Mouse (Mus musculus): ENCODE results near the gene Loxl1. TPM values are rescaled to one million over a fixed set of nuclear protein-coding genes. Genes with fewer than 3 reads are reported as not detected.
A peak's percentile ranks its signal among the peaks of the same experiment; 100 is the strongest.

Gene Loxl1
- polyA plus RNA-seq, 1 experiment from 2014 or later: 9.2 TPM

DNA sequence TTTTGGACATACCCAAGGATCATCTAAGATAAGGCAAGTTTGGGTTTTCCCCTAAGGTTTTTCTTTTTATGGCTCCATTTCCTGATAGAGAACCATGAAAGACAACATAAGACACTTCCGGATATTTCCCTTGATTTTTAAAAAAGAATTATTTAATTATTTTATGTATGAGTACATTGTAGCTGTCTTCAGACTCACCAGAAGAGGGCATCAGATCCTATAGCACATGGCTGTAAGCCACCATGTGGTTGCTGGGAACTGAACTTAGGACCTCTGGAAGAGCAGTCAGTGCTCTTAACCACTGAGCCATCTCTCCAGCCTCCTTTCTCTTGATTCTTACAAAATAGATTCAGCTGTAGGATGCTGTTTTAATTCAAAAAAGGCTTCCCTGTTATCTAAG is 28.8 kb upstream of the Loxl1 start:
- WGBS: 96% methylated on average over 1 of the region's 1 CpGs
- no peak for DNase-seq (ENCODE audit: low spot score)
- Histone ChIP-seq H3K4me2 (ENCODE audit: low read length) (no peak overlapping the region), H3K4me1 (ENCODE audit: control insufficient read depth, insufficient read depth, low read length) (no peaks in the 10 kb centered on the region), H3K9me3 (replicated peaks; ENCODE audit: control insufficient read depth, low read length) (no peaks in the 10 kb centered on the region), H3K27ac (ENCODE audit: low read depth, low read length) (no peak overlapping the region), H3K9ac (ENCODE audit: low read length) (no peak overlapping the region), H3K27me3 (replicated peaks; ENCODE audit: control insufficient read depth, insufficient read depth, low read length) (no peaks in the 10 kb centered on the region), H3K36me3 (ENCODE audit: control insufficient read depth, insufficient read depth, low read length) (no peaks in the 10 kb centered on the region), H3K4me3 (ENCODE audit: low read depth, low read length) (no peak overlapping the region)
- ATAC-seq: no peak

DNA sequence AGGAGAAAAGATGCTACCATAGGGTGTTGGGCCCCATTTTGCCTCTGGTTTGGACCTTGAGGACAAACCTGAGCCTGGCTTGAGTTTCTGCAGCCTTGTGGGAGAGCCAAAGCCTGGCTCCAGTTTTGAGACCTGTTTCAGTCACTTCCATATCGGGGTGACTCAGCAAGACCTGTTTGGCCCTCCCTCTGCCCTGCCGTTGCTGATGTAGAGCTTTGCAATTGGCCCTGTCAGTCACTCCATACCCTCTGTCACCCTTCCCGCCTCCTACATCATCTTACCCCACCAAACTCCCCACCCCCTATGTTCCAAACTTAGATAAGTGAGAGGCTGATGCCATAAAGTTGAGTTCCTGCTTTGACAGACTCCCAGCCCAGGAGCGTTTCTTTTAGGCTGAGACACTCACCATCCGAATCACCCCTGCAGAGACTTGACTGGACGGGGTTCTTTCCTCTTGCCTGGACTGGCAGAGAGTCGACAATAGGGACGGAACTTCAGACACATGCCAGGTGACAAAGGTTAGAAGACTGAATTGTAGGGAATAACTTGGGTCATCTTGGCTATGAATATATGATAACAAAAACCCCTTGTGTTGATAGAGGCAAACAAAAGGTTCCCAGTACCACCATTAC is 23.8 kb upstream of the Loxl1 start:
- WGBS: 73% methylated on average over 8 of the region's 8 CpGs
- Histone ChIP-seq H3K27ac (ENCODE audit: low read depth, low read length) (no peak overlapping the region), H3K4me2 (ENCODE audit: low read length) (no peak overlapping the region), H3K9me3 (replicated peaks; ENCODE audit: control insufficient read depth, low read length) (no peaks in the 10 kb centered on the region), H3K27me3 (replicated peaks; ENCODE audit: control insufficient read depth, insufficient read depth, low read length) (no peaks in the 10 kb centered on the region), H3K9ac (ENCODE audit: low read length) (no peak overlapping the region), H3K4me3 (ENCODE audit: low read depth, low read length) (no peak overlapping the region), H3K36me3 (ENCODE audit: control insufficient read depth, insufficient read depth, low read length) (no peaks in the 10 kb centered on the region), H3K4me1 (ENCODE audit: control insufficient read depth, insufficient read depth, low read length) (no peaks in the 10 kb centered on the region)
- ATAC-seq (no peak), DNase-seq (ENCODE audit: low spot score) (no peak)

DNA sequence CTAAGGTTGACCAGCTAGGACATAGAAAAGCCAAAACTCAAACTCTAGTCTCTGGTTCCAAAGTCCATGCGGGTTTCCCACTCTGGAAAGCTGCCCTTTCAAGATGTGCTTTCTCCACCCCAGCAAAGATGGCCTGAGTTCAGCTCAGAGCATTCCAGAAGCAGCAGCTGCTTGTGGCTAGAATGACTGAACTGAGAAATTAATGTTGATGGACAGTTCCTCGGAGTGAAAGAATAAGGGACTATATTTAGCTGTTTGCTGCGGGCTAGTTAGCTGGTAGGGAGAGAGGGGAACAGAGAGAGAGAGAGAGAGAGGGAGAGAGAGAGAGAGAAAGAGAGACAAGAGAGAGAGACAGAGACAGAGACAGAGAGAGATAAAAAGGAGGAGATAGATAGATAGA is 18.3 kb upstream of the Loxl1 start:
- H3K4me3 ChIP-seq (ENCODE audit: low read depth, low read length): no peak overlapping the region
- WGBS: 79% methylated on average over 3 of the region's 3 CpGs
- H3K27me3 ChIP-seq (replicated peaks; ENCODE audit: control insufficient read depth, insufficient read depth, low read length): no peaks in the 10 kb centered on the region
- H3K4me2 ChIP-seq (ENCODE audit: low read length): no peak overlapping the region
- H3K36me3 ChIP-seq (ENCODE audit: control insufficient read depth, insufficient read depth, low read length): no peaks in the 10 kb centered on the region
- ATAC-seq (no peak), DNase-seq (ENCODE audit: low spot score) (no peak)
- H3K4me1 ChIP-seq (ENCODE audit: control insufficient read depth, insufficient read depth, low read length): 0 out of 2 replicates have a peak, but pooled peaks cover 5% of the 10 kb centered on the region
- no peak overlapping the region for H3K27ac ChIP-seq (ENCODE audit: low read depth, low read length)
- H3K9ac ChIP-seq (ENCODE audit: low read length): no peak overlapping the region
- no peaks in the 10 kb centered on the region for H3K9me3 ChIP-seq (replicated peaks; ENCODE audit: control insufficient read depth, low read length)

DNA sequence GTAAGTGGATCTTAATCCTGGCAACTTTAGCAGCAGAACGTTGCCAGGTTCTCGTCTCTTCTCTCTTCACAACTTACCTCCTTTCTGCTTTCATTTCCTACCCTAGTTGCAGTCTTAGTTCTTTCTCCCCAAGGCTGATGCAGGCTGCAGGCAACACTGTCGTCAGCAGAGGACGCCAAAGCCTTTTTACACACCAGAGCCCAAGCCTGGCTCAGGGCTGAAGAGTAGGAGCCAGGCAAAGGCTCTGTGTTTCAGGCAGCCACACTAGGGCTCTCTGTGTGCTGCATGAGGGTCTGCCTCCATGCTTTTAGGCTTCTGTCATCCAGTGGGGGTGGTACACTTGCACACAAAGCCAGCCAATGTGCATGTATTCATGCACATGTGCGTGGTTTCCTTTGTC is 17.3 kb upstream of the Loxl1 start:
- no peak overlapping the region for H3K27ac ChIP-seq (ENCODE audit: low read depth, low read length)
- peak; percentile 89 for ATAC-seq
- no peak overlapping the region for H3K4me2 ChIP-seq (ENCODE audit: low read length)
- no peak overlapping the region for H3K4me3 ChIP-seq (ENCODE audit: low read depth, low read length)
- DNase-seq (ENCODE audit: low spot score): peak; percentile 90
- H3K9me3 ChIP-seq (replicated peaks; ENCODE audit: control insufficient read depth, low read length): no peaks in the 10 kb centered on the region
- 25% methylated on average over 5 of the region's 5 CpGs for WGBS
- H3K36me3 ChIP-seq (ENCODE audit: control insufficient read depth, insufficient read depth, low read length): no peaks in the 10 kb centered on the region
- H3K27me3 ChIP-seq (replicated peaks; ENCODE audit: control insufficient read depth, insufficient read depth, low read length): no peaks in the 10 kb centered on the region
- no peak overlapping the region for H3K9ac ChIP-seq (ENCODE audit: low read length)
- 0 out of 2 replicates have a peak, but pooled peaks cover 5% of the 10 kb centered on the region for H3K4me1 ChIP-seq (ENCODE audit: control insufficient read depth, insufficient read depth, low read length)

DNA sequence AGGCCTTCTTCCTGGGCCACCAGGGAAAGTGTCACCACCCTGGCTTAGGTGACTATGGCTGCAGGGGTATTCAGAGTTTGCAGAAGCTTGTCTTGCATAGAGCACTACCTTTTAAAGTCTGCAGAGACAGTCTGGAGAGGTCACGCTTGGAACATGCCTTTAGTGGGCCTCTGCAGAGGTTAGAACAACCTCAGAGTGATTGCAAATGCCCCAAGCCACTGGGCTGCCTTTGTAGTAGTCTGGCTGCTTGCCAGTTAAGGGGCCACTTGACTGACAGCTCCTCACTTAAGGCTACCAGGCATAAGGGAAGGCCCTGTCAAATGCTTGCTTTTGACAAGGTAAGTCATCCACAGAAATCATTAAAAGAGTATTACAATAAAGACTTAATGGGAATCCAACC is 14.4 kb upstream of the Loxl1 start:
- no peaks in the 10 kb centered on the region for H3K27me3 ChIP-seq (replicated peaks; ENCODE audit: control insufficient read depth, insufficient read depth, low read length)
- H3K27ac ChIP-seq (ENCODE audit: low read depth, low read length): no peak overlapping the region
- DNase-seq (ENCODE audit: low spot score) (no peak), ATAC-seq (no peak)
- H3K4me1 ChIP-seq (ENCODE audit: control insufficient read depth, insufficient read depth, low read length): 0 out of 2 replicates have a peak, but pooled peaks cover 5% of the 10 kb centered on the region
- no peaks in the 10 kb centered on the region for H3K9me3 ChIP-seq (replicated peaks; ENCODE audit: control insufficient read depth, low read length)
- 14% methylated on average over 1 of the region's 1 CpGs for WGBS
- H3K9ac ChIP-seq (ENCODE audit: low read length): no peak overlapping the region
- H3K4me2 ChIP-seq (ENCODE audit: low read length): no peak overlapping the region
- H3K36me3 ChIP-seq (ENCODE audit: control insufficient read depth, insufficient read depth, low read length): no peaks in the 10 kb centered on the region
- H3K4me3 ChIP-seq (ENCODE audit: low read depth, low read length): no peak overlapping the region

DNA sequence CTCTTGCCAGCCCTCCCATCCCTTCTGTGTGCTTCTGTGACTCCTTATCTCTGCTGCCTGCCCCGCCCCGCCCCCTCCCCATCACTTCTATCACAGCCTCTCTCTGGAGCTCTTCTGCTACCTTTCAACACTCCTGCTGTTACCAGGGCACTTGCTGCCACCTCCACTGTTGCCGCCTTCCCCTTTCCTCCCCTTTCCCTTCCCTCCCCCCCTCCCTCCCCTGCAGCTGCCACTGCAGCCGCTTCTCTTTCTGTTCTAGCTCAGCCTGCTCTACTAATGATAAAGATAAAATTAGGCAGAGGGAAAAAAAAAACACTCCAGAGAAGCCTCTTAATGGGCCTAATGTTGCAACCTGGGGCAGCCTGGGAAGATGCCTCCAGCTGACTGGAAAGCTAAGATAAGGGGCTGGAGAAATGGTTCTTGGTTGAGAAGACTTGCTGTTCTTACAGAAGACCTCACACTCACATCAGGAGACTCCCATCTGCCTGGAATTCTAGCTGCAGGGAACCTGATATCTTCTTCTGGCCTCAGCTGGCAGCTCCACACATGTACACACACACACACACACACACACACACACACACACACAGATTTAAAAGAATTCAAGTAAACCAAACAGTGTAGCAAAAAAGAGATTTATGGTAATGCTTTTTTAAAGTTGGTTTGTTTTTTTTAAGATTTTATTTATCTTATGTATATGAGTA is 13.6 kb upstream of the Loxl1 start:
- 25% methylated on average over 4 of the region's 4 CpGs for WGBS
- Histone ChIP-seq H3K27ac (ENCODE audit: low read depth, low read length) (peak overlapping the region; percentile 52; the same call in 1 of the 2 replicates), H3K9me3 (replicated peaks; ENCODE audit: control insufficient read depth, low read length) (no peaks in the 10 kb centered on the region), H3K4me1 (ENCODE audit: control insufficient read depth, insufficient read depth, low read length) (0 out of 2 replicates have a peak, but pooled peaks cover 5% of the 10 kb centered on the region), H3K4me2 (ENCODE audit: low read length) (no peak overlapping the region), H3K9ac (ENCODE audit: low read length) (no peak overlapping the region), H3K27me3 (replicated peaks; ENCODE audit: control insufficient read depth, insufficient read depth, low read length) (no peaks in the 10 kb centered on the region), H3K36me3 (ENCODE audit: control insufficient read depth, insufficient read depth, low read length) (no peaks in the 10 kb centered on the region), H3K4me3 (ENCODE audit: low read depth, low read length) (no peak overlapping the region)
- no peak; the same call in 1 of the 2 replicates for ATAC-seq
- DNase-seq (ENCODE audit: low spot score): no peak

DNA sequence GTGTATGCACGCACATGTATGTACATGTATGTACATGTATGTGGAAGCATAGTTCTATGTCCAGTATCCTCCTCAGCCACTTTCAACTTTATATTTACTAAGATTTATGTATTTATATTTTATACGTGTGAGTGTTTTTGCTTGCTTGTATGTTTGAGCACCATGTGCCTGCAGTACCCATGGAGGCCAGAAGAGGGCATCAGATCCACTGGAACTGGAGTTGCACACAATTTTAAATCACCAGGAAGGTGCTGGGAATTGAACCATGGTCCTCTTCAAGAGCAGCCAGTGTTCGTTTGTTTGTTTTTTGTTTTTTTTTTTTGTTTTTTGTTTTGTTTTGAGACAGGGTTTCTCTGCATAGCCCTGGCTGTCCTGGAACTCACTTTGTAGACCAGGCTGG is 8.7 kb upstream of the Loxl1 start:
- 95% methylated on average over 3 of the region's 3 CpGs for WGBS
- ATAC-seq (no peak), DNase-seq (ENCODE audit: low spot score) (no peak)
- Histone ChIP-seq H3K9ac (ENCODE audit: low read length) (no peak overlapping the region), H3K36me3 (ENCODE audit: control insufficient read depth, insufficient read depth, low read length) (no peaks in the 10 kb centered on the region), H3K9me3 (replicated peaks; ENCODE audit: control insufficient read depth, low read length) (no peaks in the 10 kb centered on the region), H3K27me3 (replicated peaks; ENCODE audit: control insufficient read depth, insufficient read depth, low read length) (no peaks in the 10 kb centered on the region), H3K4me1 (ENCODE audit: control insufficient read depth, insufficient read depth, low read length) (peaks cover 2% of the 10 kb centered on the region; the same call in 1 of the 2 replicates), H3K4me2 (ENCODE audit: low read length) (no peak overlapping the region), H3K27ac (ENCODE audit: low read depth, low read length) (no peak overlapping the region), H3K4me3 (ENCODE audit: low read depth, low read length) (no peak overlapping the region)

DNA sequence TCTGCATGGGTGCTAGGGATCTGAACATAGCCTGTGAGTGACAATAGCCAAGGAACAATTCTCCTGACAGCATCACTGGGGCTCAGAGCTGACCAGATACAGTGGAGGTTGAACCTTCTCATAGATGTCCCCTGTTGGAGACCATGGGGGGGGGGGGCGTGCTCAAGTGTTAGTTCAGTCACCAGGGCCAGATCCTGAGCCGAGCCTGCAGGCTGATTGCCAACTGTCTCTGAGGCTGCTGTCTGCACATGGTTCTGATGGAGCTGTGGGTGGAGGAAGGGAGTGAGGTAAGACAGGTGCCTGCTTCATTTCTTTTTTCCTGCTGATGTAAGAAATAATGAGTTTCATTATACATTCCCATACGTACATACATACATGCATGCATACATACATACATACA is 5.3 kb upstream of the Loxl1 start:
- ATAC-seq (no peak), DNase-seq (ENCODE audit: low spot score) (no peak)
- Histone ChIP-seq H3K27me3 (replicated peaks; ENCODE audit: control insufficient read depth, insufficient read depth, low read length) (0 out of 2 replicates have a peak, but pooled peaks cover 3% of the 10 kb centered on the region), H3K36me3 (ENCODE audit: control insufficient read depth, insufficient read depth, low read length) (no peaks in the 10 kb centered on the region), H3K4me2 (ENCODE audit: low read length) (no peak overlapping the region), H3K4me3 (ENCODE audit: low read depth, low read length) (no peak overlapping the region), H3K9me3 (replicated peaks; ENCODE audit: control insufficient read depth, low read length) (no peaks in the 10 kb centered on the region), H3K9ac (ENCODE audit: low read length) (no peak overlapping the region), H3K27ac (ENCODE audit: low read depth, low read length) (no peak overlapping the region), H3K4me1 (ENCODE audit: control insufficient read depth, insufficient read depth, low read length) (peaks cover 15% of the 10 kb centered on the region; the same call in 1 of the 2 replicates)
- 67% methylated on average over 3 of the region's 3 CpGs for WGBS

DNA sequence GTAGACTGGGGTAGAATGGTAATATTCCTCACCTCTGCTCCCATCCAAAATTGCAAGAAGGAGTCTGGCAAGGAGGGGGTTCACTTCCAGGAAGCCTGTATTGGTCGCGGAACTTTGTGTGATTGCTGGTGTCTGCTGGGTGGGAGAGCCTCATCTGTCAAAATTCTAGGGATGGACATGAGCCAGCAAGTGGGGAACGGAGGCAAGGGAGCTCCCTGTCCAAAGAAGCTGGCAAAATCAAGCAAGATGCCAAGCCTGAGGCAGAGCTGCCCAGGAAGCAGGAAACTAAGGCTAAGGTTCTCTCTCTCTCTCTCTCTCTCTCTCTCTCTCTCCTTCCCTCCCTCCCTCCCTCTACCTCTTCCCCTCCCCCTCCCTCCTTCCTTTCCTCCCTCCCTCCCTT is 4.4 kb upstream of the Loxl1 start:
- ATAC-seq: no peak
- H3K36me3 ChIP-seq (ENCODE audit: control insufficient read depth, insufficient read depth, low read length): no peaks in the 10 kb centered on the region
- H3K4me3 ChIP-seq (ENCODE audit: low read depth, low read length): no peak overlapping the region
- peaks cover 11% of the 10 kb centered on the region for H3K27me3 ChIP-seq (replicated peaks; ENCODE audit: control insufficient read depth, insufficient read depth, low read length)
- no peaks in the 10 kb centered on the region for H3K9me3 ChIP-seq (replicated peaks; ENCODE audit: control insufficient read depth, low read length)
- H3K27ac ChIP-seq (ENCODE audit: low read depth, low read length): no peak overlapping the region
- 67% methylated on average over 3 of the region's 3 CpGs for WGBS
- H3K4me2 ChIP-seq (ENCODE audit: low read length): no peak overlapping the region
- no peak for DNase-seq (ENCODE audit: low spot score)
- no peak overlapping the region for H3K9ac ChIP-seq (ENCODE audit: low read length)
- peaks cover 24% of the 10 kb centered on the region for H3K4me1 ChIP-seq (ENCODE audit: control insufficient read depth, insufficient read depth, low read length)

Measured in forebrain, embryonic 14.5 days (tissue).